Mouse (Mus musculus) right cerebral cortex, adult 2 months (tissue): ENCODE measurements around the gene Prss21.
A peak's percentile ranks its signal among the peaks of the same experiment; 100 is the strongest.
"Not testable (repeated sequence)": the region's sequence is repeated elsewhere in the genome, so short reads cannot be mapped to it uniquely, and the experiment has no call there.

Source experiments
- DNase-seq, 2 experiments: peaks; one replicate each; pipeline ENCODE4 v3.0.0; 2021 to 2022; ENCODE audit warnings: low spot score in 2 of 2

Gene Prss21

DNA sequence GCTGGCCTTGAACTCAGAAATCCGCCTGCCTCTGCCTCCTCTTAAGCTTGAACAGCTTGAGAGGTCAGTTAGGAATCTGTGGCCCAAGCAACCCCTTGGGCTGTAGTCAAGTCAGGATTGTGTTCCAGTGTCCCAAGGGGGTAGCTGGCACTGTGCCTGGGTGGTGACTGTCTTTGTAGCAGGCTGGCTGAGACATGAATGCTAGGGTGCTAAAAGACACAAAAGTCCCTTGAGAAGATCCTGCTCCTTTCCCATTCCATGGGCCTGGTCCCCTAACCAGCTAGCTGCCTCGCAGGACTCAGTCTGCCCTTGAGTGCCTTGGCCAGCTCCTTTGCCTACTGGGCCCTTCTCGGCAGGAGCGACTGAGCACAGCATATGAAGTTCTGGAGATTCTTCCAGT lies 4.9 kb upstream of the Prss21 start:
- no peak for DNase-seq

- no peak for DNase-seq
Measured at GRCm38 (mm10) chr17:23868513-23868912, 657 bp downstream of the Prss21 start.

DNA sequence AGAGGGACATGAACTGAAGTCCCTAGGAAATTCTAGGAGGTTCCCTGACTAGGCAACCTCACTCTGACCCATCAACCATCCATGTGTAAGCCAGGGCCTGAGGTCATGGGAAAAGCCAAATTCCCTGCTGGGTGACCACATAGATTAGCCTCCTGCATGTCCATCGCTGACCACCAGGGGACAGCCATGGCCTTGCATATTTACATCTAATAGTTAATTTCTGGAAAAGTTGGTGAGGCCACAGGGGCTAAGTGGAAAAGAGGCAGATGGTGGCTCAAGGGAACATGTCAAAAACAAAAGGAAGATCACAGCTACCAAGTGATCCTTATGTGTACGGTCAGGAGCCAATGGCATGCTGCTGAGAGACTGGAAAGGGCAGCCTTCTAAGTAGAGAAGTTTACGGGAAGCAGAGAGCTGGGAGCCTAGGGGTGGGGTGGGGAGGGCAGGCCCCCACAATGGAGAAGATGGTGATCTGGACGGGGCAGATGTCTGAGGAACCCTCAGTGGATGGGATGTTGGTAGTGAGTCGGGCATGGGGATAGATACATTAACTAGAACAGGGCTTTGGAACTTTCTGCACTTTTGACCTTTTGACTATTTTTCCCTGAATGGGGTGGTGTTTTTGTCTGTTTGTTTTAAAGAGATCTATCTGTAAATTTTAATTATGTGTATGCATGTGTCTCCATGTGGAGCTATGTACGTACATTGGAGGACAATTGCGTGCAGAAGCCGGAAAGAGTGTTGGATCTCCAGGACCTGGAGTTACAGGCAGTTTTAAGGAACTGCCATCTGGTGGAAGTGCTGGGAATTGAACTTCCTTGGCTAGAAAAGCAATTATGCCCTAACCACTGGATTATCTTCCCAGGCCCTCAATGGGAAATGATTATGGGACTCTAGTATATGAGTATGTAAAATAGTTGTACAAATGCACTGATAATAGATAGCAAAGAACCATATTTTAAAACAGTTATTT lies 6.3 kb downstream of the Prss21 start:
- DNase-seq, result peak; percentile 44 to 53

- DNase-seq, result peak in 1 of 2 experiments; percentile 7
Measured at GRCm38 (mm10) chr17:23876741-23877140, 8.9 kb downstream of the Prss21 start.

- no peak for DNase-seq
Measured at GRCm38 (mm10) chr17:23877166-23877565, 9.3 kb downstream of the Prss21 start.

- not testable (repeated sequence) for DNase-seq
Measured at GRCm38 (mm10) chr17:23880576-23880975, 12.7 kb downstream of the Prss21 start, which contains the start of the genes Dcpp1 and Dcpp2. Gene Dcpp1 (plus strand): TSS chr17:23880876. Gene Dcpp2 (plus strand): TSS chr17:23880880.

DNA sequence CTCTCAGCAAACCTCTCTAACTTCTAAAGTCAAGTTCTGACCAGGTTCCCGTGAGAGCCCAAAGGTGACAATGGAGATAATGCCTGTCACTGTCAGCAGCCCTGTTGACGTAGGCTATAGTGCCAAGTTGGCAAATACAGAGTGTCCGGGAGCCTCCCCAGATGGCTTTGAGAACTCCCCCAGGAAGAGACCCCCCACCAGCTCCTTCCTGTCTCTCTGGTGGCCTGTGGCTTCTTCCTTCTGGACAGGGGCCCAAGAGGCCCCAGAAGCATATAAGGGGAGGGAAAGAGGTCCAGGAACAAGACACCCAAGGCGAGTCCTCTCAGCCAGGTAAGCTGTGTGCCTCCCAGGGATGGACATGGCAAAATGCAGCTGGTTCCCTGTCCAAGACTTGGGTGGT lies 49.3 kb downstream of the Prss21 start, which contains the start of gene Dcpp3:
TSS of gene Dcpp3 (plus strand) at position 301 of the 400 bp plus-strand sequence.
- DNase-seq, result not testable (repeated sequence)
